Mouse (Mus musculus) stomach, embryonic 16.5 days (tissue): ENCODE results near the gene Fancc. TPM values are rescaled to one million over a fixed set of nuclear protein-coding genes. Genes with fewer than 3 reads are reported as not detected.
A peak's percentile ranks its signal among the peaks of the same experiment; 100 is the strongest.
"Not testable (repeated sequence)": the region's sequence is repeated elsewhere in the genome, so short reads cannot be mapped to it uniquely, and the experiment has no call there.

ENCODE experiments used
- ATAC-seq: fragments of 200-750 bp; cut with Nextera tagmentation; 2 replicates; pipeline ENCODE4 v1.8.0; 2017; ENCODE audit warnings: moderate number of reproducible peaks, moderate TSS enrichment; ENCODE audit not compliant: insufficient read depth, low FRiP score
- H3K27ac ChIP-seq: fragments of 300-500 bp; sonication (generic); 2 replicates; pipeline ENCODE4 v1.5.1; 2014; ENCODE audit warnings: low read length
- H3K27me3 ChIP-seq: fragments of 300-500 bp; sonication (generic); 2 replicates; pipeline ENCODE4 v1.6.1; 2014; ENCODE audit warnings: low read length, control low read depth, mixed read lengths; ENCODE audit not compliant: control insufficient read depth, insufficient read depth
- H3K36me3 ChIP-seq: fragments of 300-500 bp; sonication (generic); 2 replicates; pipeline ENCODE4 v1.6.1; 2014; ENCODE audit warnings: low read length; ENCODE audit not compliant: control insufficient read depth, insufficient read depth
- H3K4me1 ChIP-seq: fragments of 300-500 bp; sonication (generic); 2 replicates; pipeline ENCODE4 v1.6.1; 2014; ENCODE audit warnings: low read length, control low read depth, mixed read lengths; ENCODE audit not compliant: control insufficient read depth, insufficient read depth
- H3K4me2 ChIP-seq: fragments of 300-500 bp; sonication (generic); 2 replicates; pipeline ENCODE4 v1.6.1; 2014; ENCODE audit warnings: low read depth, low read length, mixed read lengths
- H3K4me3 ChIP-seq: fragments of 300-500 bp; sonication (generic); replicated peaks from 2 replicates; pipeline ENCODE4 v1.5.1; 2014; ENCODE audit warnings: mild to moderate bottlenecking, low read length
- H3K9ac ChIP-seq: fragments of 300-500 bp; sonication (generic); 2 replicates; pipeline ENCODE4 v1.6.1; 2014; ENCODE audit warnings: low read length
- H3K9me3 ChIP-seq: fragments of 300-500 bp; sonication (generic); replicated peaks from 2 replicates; pipeline ENCODE4 v1.6.1; 2016; ENCODE audit warnings: low read length, control low read depth; ENCODE audit not compliant: control insufficient read depth
- WGBS: fragments of 180-500 bp; shearing (Covaris S2); extraction: QIAGEN DNeasy Blood & Tissue Kit; methylation state at CpG from one replicate; pipeline ENCODE4 v1.1.7; 2014; 5-methylcytosine and 5-hydroxymethylcytosine counted together
- polyA plus RNA-seq: library from polyadenylated mRNA; unstranded; fragments of >200 nt; fragmentation: Nextera tagmentation; extraction: Ambion mirVana; gene quantifications from 2 replicates; pipeline ENCODE4 v1.2.1, GENCODE M21; 2015

Gene Fancc
- polyA plus RNA-seq, 1 experiment from 2014 or later: 22.0 TPM

- no peak for ATAC-seq
Measured at GRCm38 (mm10) chr13:63356558-63356957, 140.5 kb downstream of the Fancc start.

GRCm38 (mm10) chr13:63356101-63356500 is 141.0 kb downstream of the Fancc start:
- Histone ChIP-seq H3K4me1 (no peaks in the 10 kb centered on the region; the same call in 1 of the 2 replicates), H3K9me3 (no peaks in the 10 kb centered on the region), H3K27me3 (no peaks in the 10 kb centered on the region), H3K9ac (no peak overlapping the region), H3K27ac (no peak overlapping the region), H3K36me3 (no peaks in the 10 kb centered on the region), H3K4me2 (no peak overlapping the region), H3K4me3 (no peak overlapping the region)
- no peak for ATAC-seq
- WGBS: 95% methylated on average over 4 of the region's 4 CpGs

More at GRCm38 (mm10) chr13:63356558-63356957, 140.5 kb downstream of the Fancc start:
- Histone ChIP-seq H3K4me3 (no peak overlapping the region), H3K27me3 (no peaks in the 10 kb centered on the region), H3K27ac (no peak overlapping the region), H3K9ac (no peak overlapping the region), H3K9me3 (no peaks in the 10 kb centered on the region), H3K4me2 (no peak overlapping the region), H3K4me1 (no peaks in the 10 kb centered on the region; the same call in 1 of the 2 replicates), H3K36me3 (no peaks in the 10 kb centered on the region)
- WGBS: 44% methylated on average over 3 of the region's 3 CpGs

GRCm38 (mm10) chr13:63353312-63353711 is 143.8 kb downstream of the Fancc start:
- not testable (repeated sequence) for H3K9me3 ChIP-seq, H3K4me2 ChIP-seq, H3K36me3 ChIP-seq, H3K9ac ChIP-seq, H3K4me1 ChIP-seq, ATAC-seq, H3K4me3 ChIP-seq, H3K27me3 ChIP-seq, H3K27ac ChIP-seq
- WGBS: 71% methylated on average over 4 of the region's 4 CpGs

DNA sequence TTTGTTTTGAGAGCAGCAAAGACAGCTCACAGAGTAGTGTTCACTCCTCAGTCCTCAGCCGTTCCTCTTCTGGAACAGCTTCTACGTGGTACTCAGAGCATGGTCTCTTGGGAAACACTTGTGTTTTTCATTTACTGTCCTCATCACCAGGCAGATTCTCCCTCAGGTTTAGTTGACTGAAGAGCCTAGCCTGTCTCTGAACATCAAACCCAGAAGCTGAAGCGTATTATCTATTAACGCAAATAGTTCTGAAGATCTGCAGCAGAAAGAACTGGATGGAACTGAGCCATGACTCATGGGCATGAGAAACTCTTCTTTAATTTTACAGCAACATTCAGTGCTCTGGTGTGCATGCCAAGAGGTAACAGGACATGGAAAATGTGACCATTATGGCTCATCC is 147.0 kb downstream of the Fancc start:
- WGBS: 74% methylated on average over 4 of the region's 4 CpGs
- no peak for ATAC-seq
- no peak overlapping the region for H3K27ac ChIP-seq
- no peak overlapping the region for H3K9ac ChIP-seq
- no peak overlapping the region for H3K4me2 ChIP-seq
- H3K4me3 ChIP-seq: no peak overlapping the region
- no peaks in the 10 kb centered on the region for H3K9me3 ChIP-seq
- no peaks in the 10 kb centered on the region for H3K27me3 ChIP-seq
- H3K4me1 ChIP-seq: peaks cover 4% of the 10 kb centered on the region; the same call in 1 of the 2 replicates
- no peaks in the 10 kb centered on the region for H3K36me3 ChIP-seq

DNA sequence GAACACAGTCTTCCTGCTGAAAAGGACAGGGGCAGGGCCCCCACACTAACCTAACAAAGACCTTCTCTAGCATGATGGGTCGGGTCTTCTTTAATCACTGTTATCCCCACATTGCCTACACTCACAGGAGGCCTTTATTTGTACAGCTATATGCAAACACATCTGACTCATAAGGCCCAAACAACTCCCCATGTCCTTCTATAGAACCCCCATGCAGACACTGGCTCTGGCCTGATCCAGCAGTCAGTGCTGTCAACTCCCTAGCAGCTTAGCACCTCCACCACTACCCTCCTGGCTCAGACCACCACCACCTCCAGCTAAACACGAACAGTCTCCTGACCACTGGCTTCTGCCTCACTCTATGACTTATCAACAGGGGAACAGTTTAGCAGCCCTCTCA is 149.4 kb downstream of the Fancc start:
- H3K4me2 ChIP-seq: no peak overlapping the region
- H3K4me1 ChIP-seq: peaks cover 4% of the 10 kb centered on the region; the same call in 1 of the 2 replicates
- no peaks in the 10 kb centered on the region for H3K36me3 ChIP-seq
- H3K4me3 ChIP-seq: no peak overlapping the region
- 73% methylated on average over 2 of the region's 2 CpGs for WGBS
- no peaks in the 10 kb centered on the region for H3K27me3 ChIP-seq
- ATAC-seq: peak; percentile 47; the same call in 1 of the 2 replicates
- no peaks in the 10 kb centered on the region for H3K9me3 ChIP-seq
- no peak overlapping the region for H3K9ac ChIP-seq
- H3K27ac ChIP-seq: no peak overlapping the region

GRCm38 (mm10) chr13:63345476-63346225 is 151.4 kb downstream of the Fancc start:
- no peak overlapping the region for H3K9ac ChIP-seq
- H3K36me3 ChIP-seq: no peaks in the 10 kb centered on the region
- no peaks in the 10 kb centered on the region for H3K27me3 ChIP-seq
- H3K4me2 ChIP-seq: no peak overlapping the region
- no peak overlapping the region for H3K4me3 ChIP-seq
- no peak overlapping the region for H3K27ac ChIP-seq
- no peaks in the 10 kb centered on the region for H3K9me3 ChIP-seq
- 78% methylated on average over 5 of the region's 5 CpGs for WGBS
- no peak for ATAC-seq
- peaks cover 4% of the 10 kb centered on the region; the same call in 1 of the 2 replicates for H3K4me1 ChIP-seq

DNA sequence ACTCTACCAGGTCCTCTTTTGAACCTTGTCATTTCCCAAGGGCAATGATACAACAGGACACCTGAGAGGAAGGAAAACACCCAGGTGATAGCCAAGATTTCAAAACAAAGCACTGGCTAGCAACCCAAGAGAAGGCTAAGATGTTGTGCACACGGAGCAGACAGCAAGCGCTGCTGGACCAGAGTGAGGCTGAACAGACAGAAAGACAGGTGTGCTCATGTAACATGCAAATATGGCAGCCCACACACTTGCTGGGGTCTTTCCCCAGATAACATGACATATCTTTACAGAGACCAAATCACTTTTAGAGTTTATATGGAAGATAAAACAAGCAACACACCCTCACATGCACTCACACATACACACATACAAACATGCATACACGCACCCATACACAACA is 152.6 kb downstream of the Fancc start:
- Histone ChIP-seq H3K27me3 (no peaks in the 10 kb centered on the region), H3K9ac (no peak overlapping the region), H3K4me3 (no peak overlapping the region), H3K27ac (no peak overlapping the region), H3K4me1 (peaks cover 4% of the 10 kb centered on the region; the same call in 1 of the 2 replicates), H3K36me3 (no peaks in the 10 kb centered on the region), H3K9me3 (no peaks in the 10 kb centered on the region), H3K4me2 (no peak overlapping the region)
- WGBS: 93% methylated on average over 3 of the region's 3 CpGs
- ATAC-seq: no peak

DNA sequence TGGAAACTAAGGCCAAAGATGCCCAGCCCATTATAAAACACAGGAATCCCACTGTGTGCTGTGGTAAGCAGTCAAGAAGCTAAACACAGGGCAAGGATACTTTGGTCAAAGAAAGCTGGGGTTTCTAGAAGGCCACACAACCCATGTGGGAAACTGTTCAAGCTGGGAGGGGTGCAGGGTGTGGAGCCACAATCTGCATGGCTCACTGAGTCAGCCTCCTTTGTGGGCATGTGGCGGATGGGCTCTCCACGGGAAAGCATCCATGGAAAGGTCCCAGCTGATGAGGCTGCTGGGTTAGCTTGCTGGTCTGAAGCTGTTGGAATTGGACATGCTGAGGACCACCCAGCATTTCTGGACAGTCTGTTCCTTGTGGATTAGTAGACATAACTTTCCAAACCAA is 154.3 kb downstream of the Fancc start:
- no peak overlapping the region for H3K9ac ChIP-seq
- H3K4me2 ChIP-seq: no peak overlapping the region
- 79% methylated on average over 2 of the region's 2 CpGs for WGBS
- ATAC-seq: no peak
- H3K36me3 ChIP-seq: no peaks in the 10 kb centered on the region
- H3K4me3 ChIP-seq: no peak overlapping the region
- no peaks in the 10 kb centered on the region for H3K9me3 ChIP-seq
- H3K27me3 ChIP-seq: no peaks in the 10 kb centered on the region
- no peak overlapping the region for H3K27ac ChIP-seq
- no peaks in the 10 kb centered on the region for H3K4me1 ChIP-seq

DNA sequence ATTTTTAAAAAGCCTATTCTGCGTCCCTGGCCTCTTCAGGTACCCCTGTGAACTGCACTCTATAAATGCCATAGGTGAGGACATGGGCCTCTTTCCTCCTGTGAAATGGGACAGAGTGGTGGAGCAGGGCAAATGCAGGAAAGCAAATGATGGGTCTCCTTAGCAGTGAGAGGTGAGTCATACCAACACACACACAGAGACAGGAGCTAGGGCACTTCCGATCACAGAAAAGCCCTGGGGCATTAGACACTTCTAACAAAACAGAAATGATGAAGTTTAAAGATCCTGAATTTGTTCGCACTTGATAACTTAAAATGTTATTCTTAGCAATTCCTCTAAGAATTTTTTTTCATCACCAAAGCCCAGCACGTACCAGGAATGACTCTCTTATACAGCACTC is 157.1 kb downstream of the Fancc start:
- H3K4me2 ChIP-seq: no peak overlapping the region
- no peak overlapping the region for H3K9ac ChIP-seq
- no peak overlapping the region for H3K27ac ChIP-seq
- H3K4me3 ChIP-seq: no peak overlapping the region
- H3K27me3 ChIP-seq: no peaks in the 10 kb centered on the region
- whole genome bisulfite sequencing: 78% methylated on average over 4 of the region's 4 CpGs
- H3K9me3 ChIP-seq: no peaks in the 10 kb centered on the region
- ATAC-seq: no peak
- peaks cover 12% of the 10 kb centered on the region for H3K4me1 ChIP-seq
- no peaks in the 10 kb centered on the region for H3K36me3 ChIP-seq
